Mouse (Mus musculus): ENCODE data around the gene Cntn2.
"Not testable (repeated sequence)": the region's sequence is repeated elsewhere in the genome, so short reads cannot be mapped to it uniquely, and the experiment has no call there.

Gene Cntn2

GRCm38 (mm10) chr1:132509771-132510170 is 33.3 kb downstream of the Cntn2 start:
- H3K27me3 ChIP-seq (ENCODE audit: control insufficient read depth, insufficient read depth, low read length, poor library complexity, severe bottlenecking), result no peaks in the 10 kb centered on the region
- no peak for DNase-seq (ENCODE audit: low read depth, low spot score)
- H3K36me3 ChIP-seq (ENCODE audit: control insufficient read depth, insufficient read depth, low read length, poor library complexity, severe bottlenecking), result peaks cover 7% of the 10 kb centered on the region

GRCm38 (mm10) chr1:132506656-132507055 is 36.4 kb downstream of the Cntn2 start:
- H3K36me3 ChIP-seq (ENCODE audit: control insufficient read depth, insufficient read depth, low read length, poor library complexity, severe bottlenecking), result peaks cover 14% of the 10 kb centered on the region
- no peak for DNase-seq (ENCODE audit: low read depth, low spot score)
- no peaks in the 10 kb centered on the region for H3K27me3 ChIP-seq (ENCODE audit: control insufficient read depth, insufficient read depth, low read length, poor library complexity, severe bottlenecking)

DNA sequence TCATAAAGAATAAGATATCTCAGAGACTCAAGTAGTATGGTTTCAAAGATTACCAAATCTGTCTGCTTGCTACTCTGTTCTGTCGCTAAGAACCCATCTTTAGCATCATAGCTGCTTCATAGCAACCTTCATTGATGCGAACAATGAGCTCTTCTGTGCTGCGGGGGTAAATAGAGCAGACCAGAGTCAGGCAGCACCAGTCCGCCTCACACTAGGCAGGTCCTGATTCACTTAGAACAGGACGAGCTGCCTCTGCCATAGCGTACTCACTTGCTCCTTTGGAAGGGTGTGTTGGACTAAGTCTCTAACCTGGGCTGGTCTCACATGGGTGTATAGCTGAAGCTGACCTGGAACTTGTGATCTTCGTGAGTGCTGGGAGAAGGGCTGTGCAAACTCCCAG is 37.0 kb downstream of the Cntn2 start, which contains the start of gene Tmem81:
Gene Tmem81 (plus strand): TSS at position 173 of the 400 bp plus-strand sequence.
- Histone ChIP-seq H3K36me3 (ENCODE audit: control insufficient read depth, insufficient read depth, low read length, poor library complexity, severe bottlenecking) (peaks cover 14% of the 10 kb centered on the region), H3K27me3 (ENCODE audit: control insufficient read depth, insufficient read depth, low read length, poor library complexity, severe bottlenecking) (no peaks in the 10 kb centered on the region)
- DNase-seq (ENCODE audit: low read depth, low spot score), result no peak

DNA sequence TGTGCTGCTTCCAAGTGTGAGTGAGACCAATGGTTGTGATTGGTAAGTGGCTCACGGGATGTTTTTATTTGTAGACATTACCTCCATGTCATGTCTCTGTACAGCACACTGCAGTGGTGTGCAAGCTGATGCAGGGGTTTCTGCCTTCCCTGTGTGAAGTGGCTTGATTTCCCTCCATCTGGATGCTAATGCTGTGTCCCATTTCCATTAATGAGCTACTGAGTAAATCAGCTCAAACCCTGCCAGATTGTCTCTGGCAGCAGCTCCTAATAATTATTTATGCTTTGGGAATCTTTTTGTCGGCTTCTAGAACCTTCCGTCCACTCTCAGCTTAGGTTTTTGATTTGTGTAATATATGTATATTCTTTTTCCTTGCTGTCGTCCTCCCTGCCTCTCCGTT is 37.9 kb downstream of the Cntn2 start:
- Histone ChIP-seq H3K27me3 (ENCODE audit: control insufficient read depth, insufficient read depth, low read length, poor library complexity, severe bottlenecking) (no peaks in the 10 kb centered on the region), H3K36me3 (ENCODE audit: control insufficient read depth, insufficient read depth, low read length, poor library complexity, severe bottlenecking) (peaks cover 14% of the 10 kb centered on the region)
- DNase-seq (ENCODE audit: low read depth, low spot score), result no peak

- Histone ChIP-seq H3K36me3 (ENCODE audit: control insufficient read depth, insufficient read depth, low read length, poor library complexity, severe bottlenecking) (peaks cover 13% of the 10 kb centered on the region), H3K27me3 (ENCODE audit: control insufficient read depth, insufficient read depth, low read length, poor library complexity, severe bottlenecking) (no peaks in the 10 kb centered on the region)
- DNase-seq (ENCODE audit: low read depth, low spot score), result no peak
These were observed 42.5 kb downstream of the Cntn2 start for GRCm38 (mm10) chr1:132500535-132500934.

- no peak for DNase-seq (ENCODE audit: low read depth, low spot score)
- no peaks in the 10 kb centered on the region for H3K27me3 ChIP-seq (ENCODE audit: control insufficient read depth, insufficient read depth, low read length, poor library complexity, severe bottlenecking)
- peaks cover 5% of the 10 kb centered on the region; the same call in 1 of the 2 replicates for H3K36me3 ChIP-seq (ENCODE audit: control insufficient read depth, insufficient read depth, low read length, poor library complexity, severe bottlenecking)
These were observed 59.3 kb downstream of the Cntn2 start for GRCm38 (mm10) chr1:132483759-132484158.

DNA sequence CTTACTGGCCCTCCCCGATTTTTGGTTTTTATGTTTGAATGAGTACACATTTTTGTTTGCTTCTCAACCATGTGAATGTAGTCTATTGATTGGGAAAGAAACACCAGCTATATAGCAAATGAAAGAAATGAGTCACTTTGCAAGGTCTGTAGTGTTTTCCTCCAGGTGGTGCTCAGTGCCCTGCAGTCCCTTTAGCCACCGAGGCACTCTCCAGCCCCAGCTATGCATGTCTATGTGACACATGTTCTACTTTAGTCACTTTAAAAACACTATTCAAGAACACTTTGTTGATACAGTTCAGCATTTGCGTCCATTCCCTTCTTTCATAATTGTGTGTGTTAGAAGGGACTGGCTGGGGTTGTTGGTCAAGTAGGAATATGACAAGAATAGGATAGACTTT is 59.8 kb downstream of the Cntn2 start:
- H3K36me3 ChIP-seq (ENCODE audit: control insufficient read depth, insufficient read depth, low read length, poor library complexity, severe bottlenecking), result peaks cover 5% of the 10 kb centered on the region; the same call in 1 of the 2 replicates
- H3K27me3 ChIP-seq (ENCODE audit: control insufficient read depth, insufficient read depth, low read length, poor library complexity, severe bottlenecking), result no peaks in the 10 kb centered on the region
- DNase-seq (ENCODE audit: low read depth, low spot score), result no peak

DNA sequence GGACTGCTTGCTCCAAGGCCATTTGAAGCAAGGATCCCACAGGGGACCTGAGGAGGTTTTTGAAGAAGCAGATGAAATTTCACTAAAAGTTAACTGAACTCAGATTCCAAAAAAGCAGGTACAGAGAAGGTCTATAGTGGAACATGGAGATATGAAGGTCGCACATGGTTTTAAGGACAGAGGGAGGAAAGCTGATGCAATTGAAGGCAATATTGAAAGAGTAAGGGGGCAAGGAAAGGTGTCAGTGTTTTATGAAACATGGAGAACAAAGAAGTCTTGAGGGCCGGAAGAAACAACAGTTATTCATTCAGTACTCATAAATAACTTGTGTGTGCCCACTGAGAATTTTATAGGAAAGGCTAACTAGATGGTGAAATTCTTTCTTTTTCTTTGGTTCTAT is 61.4 kb downstream of the Cntn2 start:
- no peaks in the 10 kb centered on the region for H3K27me3 ChIP-seq (ENCODE audit: control insufficient read depth, insufficient read depth, low read length, poor library complexity, severe bottlenecking)
- no peak for DNase-seq (ENCODE audit: low read depth, low spot score)
- H3K36me3 ChIP-seq (ENCODE audit: control insufficient read depth, insufficient read depth, low read length, poor library complexity, severe bottlenecking), result peaks cover 5% of the 10 kb centered on the region; the same call in 1 of the 2 replicates

GRCm38 (mm10) chr1:132479438-132479837 is 63.6 kb downstream of the Cntn2 start:
- DNase-seq (ENCODE audit: low read depth, low spot score), result no peak
- no peaks in the 10 kb centered on the region for H3K36me3 ChIP-seq (ENCODE audit: control insufficient read depth, insufficient read depth, low read length, poor library complexity, severe bottlenecking)
- no peaks in the 10 kb centered on the region for H3K27me3 ChIP-seq (ENCODE audit: control insufficient read depth, insufficient read depth, low read length, poor library complexity, severe bottlenecking)

GRCm38 (mm10) chr1:132476928-132477691 is 65.9 kb downstream of the Cntn2 start, which contains the start of gene Rbbp5:
Gene Rbbp5 (plus strand): TSS chr1:132477365.
- Histone ChIP-seq H3K27me3 (ENCODE audit: control insufficient read depth, insufficient read depth, low read length, poor library complexity, severe bottlenecking) (no peaks in the 10 kb centered on the region), H3K36me3 (ENCODE audit: control insufficient read depth, insufficient read depth, low read length, poor library complexity, severe bottlenecking) (no peaks in the 10 kb centered on the region)
- peak; percentile 90 for DNase-seq (ENCODE audit: low read depth, low spot score)

DNA sequence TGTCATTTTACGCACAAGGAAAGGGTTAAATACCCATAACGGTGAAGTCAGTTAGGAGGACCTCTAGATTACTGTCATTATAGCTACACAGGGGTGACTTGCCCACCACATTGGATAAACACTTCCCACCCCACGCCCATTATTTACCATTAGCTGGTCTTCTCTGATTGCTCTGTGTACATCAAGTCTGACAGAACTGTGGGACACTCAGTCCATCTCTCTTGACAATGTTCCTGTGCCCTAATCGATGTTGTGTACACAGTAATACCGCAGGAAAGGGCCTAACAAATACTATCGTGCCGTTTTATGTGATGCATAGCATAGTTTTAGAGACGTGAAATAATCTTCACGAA is 66.5 kb downstream of the Cntn2 start:
- Histone ChIP-seq H3K36me3 (ENCODE audit: control insufficient read depth, insufficient read depth, low read length, poor library complexity, severe bottlenecking) (no peaks in the 10 kb centered on the region), H3K27me3 (ENCODE audit: control insufficient read depth, insufficient read depth, low read length, poor library complexity, severe bottlenecking) (no peaks in the 10 kb centered on the region)
- DNase-seq (ENCODE audit: low read depth, low spot score), result no peak

DNA sequence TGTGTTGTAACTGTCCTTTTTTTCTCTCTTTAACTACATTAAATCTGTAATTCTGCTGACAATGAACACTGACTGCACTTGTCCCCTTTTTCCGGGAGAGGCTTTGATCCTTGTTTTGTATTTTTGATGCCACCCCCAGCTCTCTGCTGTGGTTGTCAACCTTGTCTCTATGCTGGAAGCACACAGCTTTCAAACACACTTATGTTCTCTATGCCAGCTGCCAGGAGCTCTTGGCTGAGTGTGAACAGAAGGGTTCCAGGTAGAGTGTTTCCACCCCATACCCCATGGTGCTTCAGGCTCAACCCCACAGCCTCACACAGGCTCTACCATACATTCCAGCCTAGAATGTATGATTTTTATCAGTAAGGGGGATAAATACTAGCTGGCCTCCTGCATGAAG is 68.6 kb downstream of the Cntn2 start:
- H3K36me3 ChIP-seq (ENCODE audit: control insufficient read depth, insufficient read depth, low read length, poor library complexity, severe bottlenecking), result no peaks in the 10 kb centered on the region
- no peaks in the 10 kb centered on the region for H3K27me3 ChIP-seq (ENCODE audit: control insufficient read depth, insufficient read depth, low read length, poor library complexity, severe bottlenecking)
- DNase-seq (ENCODE audit: low read depth, low spot score), result no peak

DNA sequence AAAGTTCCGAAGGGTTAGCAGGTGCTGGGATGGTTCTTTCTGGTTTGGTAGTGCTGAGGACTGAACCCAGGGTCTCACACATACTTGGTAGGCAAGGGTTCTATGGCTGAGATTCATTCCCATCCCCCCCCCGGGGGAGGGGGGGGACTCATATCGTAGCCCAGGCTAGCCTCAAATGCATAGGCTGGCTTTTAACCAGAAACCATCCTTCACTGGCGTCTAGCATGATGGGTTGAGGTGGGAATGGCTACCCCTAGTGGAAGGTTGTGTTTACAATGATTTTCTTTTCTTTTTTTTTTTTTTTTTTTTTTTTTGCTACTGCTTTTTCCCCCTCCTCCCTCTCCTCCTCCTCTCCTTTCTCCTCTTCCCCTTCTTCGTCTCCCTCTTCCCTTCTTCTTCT is 70.5 kb downstream of the Cntn2 start:
- Histone ChIP-seq H3K36me3 (ENCODE audit: control insufficient read depth, insufficient read depth, low read length, poor library complexity, severe bottlenecking) (no peaks in the 10 kb centered on the region), H3K27me3 (ENCODE audit: control insufficient read depth, insufficient read depth, low read length, poor library complexity, severe bottlenecking) (no peaks in the 10 kb centered on the region)
- DNase-seq (ENCODE audit: low read depth, low spot score), result peak; percentile 53

DNA sequence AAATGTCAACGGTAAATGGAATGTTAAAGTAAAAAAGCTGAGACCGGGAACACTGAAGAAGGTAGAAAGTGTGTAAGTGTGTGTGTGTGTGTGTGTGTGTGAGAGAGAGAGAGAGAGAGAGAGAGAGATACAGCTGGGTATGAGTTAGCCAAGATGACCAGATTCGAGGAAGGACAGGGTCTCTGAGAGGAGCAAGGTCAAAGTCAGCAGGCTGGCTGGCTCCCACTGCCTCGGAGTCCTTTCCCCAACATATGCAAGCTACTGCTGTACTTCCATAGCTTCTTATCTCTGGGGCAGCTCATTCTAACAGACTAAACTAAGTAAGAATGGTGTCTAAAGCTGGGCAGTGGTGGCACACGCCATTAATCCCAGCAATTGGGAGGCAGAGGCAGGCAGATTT is 71.6 kb downstream of the Cntn2 start:
- Histone ChIP-seq H3K27me3 (ENCODE audit: control insufficient read depth, insufficient read depth, low read length, poor library complexity, severe bottlenecking) (no peaks in the 10 kb centered on the region), H3K36me3 (ENCODE audit: control insufficient read depth, insufficient read depth, low read length, poor library complexity, severe bottlenecking) (no peaks in the 10 kb centered on the region)
- no peak for DNase-seq (ENCODE audit: low read depth, low spot score)

DNA sequence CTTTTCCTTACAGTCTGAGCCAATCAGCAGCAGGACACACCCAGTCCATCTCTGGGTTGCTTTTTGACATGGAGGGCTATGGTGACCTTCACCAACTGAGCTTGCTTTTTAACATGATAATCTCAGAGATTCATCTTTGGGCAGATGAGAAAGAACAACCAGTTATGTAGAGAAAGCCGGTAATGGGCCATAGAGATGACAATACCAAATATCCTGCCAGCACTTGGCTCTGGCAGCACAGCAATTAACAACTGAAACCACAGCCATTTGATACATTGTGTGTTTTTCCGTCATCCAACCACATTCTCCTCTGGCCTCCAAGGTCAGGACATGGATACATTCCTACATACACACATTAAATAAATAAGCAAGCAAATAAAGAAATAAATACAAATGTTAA is 72.0 kb downstream of the Cntn2 start:
- Histone ChIP-seq H3K36me3 (ENCODE audit: control insufficient read depth, insufficient read depth, low read length, poor library complexity, severe bottlenecking) (no peaks in the 10 kb centered on the region), H3K27me3 (ENCODE audit: control insufficient read depth, insufficient read depth, low read length, poor library complexity, severe bottlenecking) (no peaks in the 10 kb centered on the region)
- no peak for DNase-seq (ENCODE audit: low read depth, low spot score)

- DNase-seq (ENCODE audit: low read depth, low spot score); H3K27me3 ChIP-seq (ENCODE audit: control insufficient read depth, insufficient read depth, low read length, poor library complexity, severe bottlenecking); H3K36me3 ChIP-seq (ENCODE audit: control insufficient read depth, insufficient read depth, low read length, poor library complexity, severe bottlenecking): not testable (repeated sequence)
These were observed 73.0 kb downstream of the Cntn2 start for GRCm38 (mm10) chr1:132470031-132470430.
